Mouse (Mus musculus): ENCODE measurements around the gene Mettl21e. TPM values are rescaled to one million over a fixed set of nuclear protein-coding genes. Genes with fewer than 3 reads are reported as not detected.

The Mettl21e gene
- total RNA-seq, 4 experiments from 2014 or later = 4.6 to 24.6 (median 8.0) TPM

Other genes starting within 250 kb of the Mettl21e start
- 10 to 100 TPM; 43.6 to 69.2 (median 60.8) TPM for gene Mettl21c, start 198.9 kb downstream of the Mettl21e start, total RNA-seq (2022)
- gene Gm8251, start 157.0 kb downstream of the Mettl21e start, total RNA-seq (2022) = not detected
- gene Tex30, start 116.5 kb downstream of the Mettl21e start, total RNA-seq (2022) = 1 to 10 TPM; 4.1 to 5.8 (median 4.5) TPM
- 1 to 10 TPM; 3.3 to 4.4 (median 4.3) TPM for gene Kdelc1, start 100.2 kb downstream of the Mettl21e start, total RNA-seq (2022)
- gene Bivm, start 100.0 kb downstream of the Mettl21e start, total RNA-seq (2022) = 1 to 10 TPM; 6.5 to 8.4 (median 7.0) TPM
- gene Ercc5, start 71.2 kb downstream of the Mettl21e start, total RNA-seq (2022) = 10 to 100 TPM in 3 of 4 experiments, 1 to 10 TPM in 1; 9.1 to 16.4 (median 13.7) TPM

Data from gastrocnemius, adult 8-10 months (tissue).